Mouse (Mus musculus): ENCODE data around the gene Prrc2b. TPM values are rescaled to one million over a fixed set of nuclear protein-coding genes. Genes with fewer than 3 reads are reported as not detected.

The Prrc2b gene
- total and polyA plus RNA-seq, 3 experiments = 39.3 to 82.6 (median 78.3) TPM

GRCm38 (mm10) chr2:32207682-32208081, 56.8 kb downstream of the Prrc2b start:
- TF ChIP-seq EP300 (IDR thresholded peaks at IDR 0.05; ENCODE audit: insufficient read depth, low read depth, low read length) (no peak), POLR2A (IDR thresholded peaks at IDR 0.05; ENCODE audit: insufficient read depth, low read depth, low read length) (no peak), CTCF (IDR thresholded peaks at IDR 0.05) (no peak)
- no peaks in the 10 kb centered on the region for H3K79me2 ChIP-seq (replicated peaks; ENCODE audit: control insufficient read depth, insufficient read depth, low read length)
- no peak overlapping the region for H3K9ac ChIP-seq (ENCODE audit: low read depth, low read length)
- H3K4me1 ChIP-seq (ENCODE audit: control insufficient read depth, insufficient read depth, low read length) = no peaks in the 10 kb centered on the region
- no peak overlapping the region for H3K4me3 ChIP-seq
- no peak for DNase-seq
- intact Hi-C loops (cut with DNase I) = no loop called here
- WGBS = 82% methylated on average over 1 of the region's 1 CpGs
- no peaks in the 10 kb centered on the region for H3K36me3 ChIP-seq (ENCODE audit: control insufficient read depth, insufficient read depth, low read length)
- H3K27me3 ChIP-seq (ENCODE audit: control insufficient read depth, insufficient read depth, low read length) = no peaks in the 10 kb centered on the region
- no peak overlapping the region for H3K27ac ChIP-seq

- intact Hi-C loops (cut with DNase I) = no loop called here
- Histone ChIP-seq H3K9ac (ENCODE audit: low read depth, low read length) (no peak overlapping the region), H3K27ac (no peak overlapping the region), H3K27me3 (ENCODE audit: control insufficient read depth, insufficient read depth, low read length) (no peaks in the 10 kb centered on the region), H3K79me2 (replicated peaks; ENCODE audit: control insufficient read depth, insufficient read depth, low read length) (no peaks in the 10 kb centered on the region), H3K4me3 (no peak overlapping the region), H3K36me3 (ENCODE audit: control insufficient read depth, insufficient read depth, low read length) (no peaks in the 10 kb centered on the region), H3K4me1 (ENCODE audit: control insufficient read depth, insufficient read depth, low read length) (no peaks in the 10 kb centered on the region)
- no peak for DNase-seq
- 88% methylated on average over 8 of the region's 8 CpGs for WGBS
- TF ChIP-seq EP300 (IDR thresholded peaks at IDR 0.05; ENCODE audit: insufficient read depth, low read depth, low read length) = no peak
- TF ChIP-seq CTCF (IDR thresholded peaks at IDR 0.05) = no peak
- no peak for TF ChIP-seq POLR2A (IDR thresholded peaks at IDR 0.05; ENCODE audit: insufficient read depth, low read depth, low read length)
Measured at GRCm38 (mm10) chr2:32211689-32212088, 60.8 kb downstream of the Prrc2b start.

- WGBS = 47% methylated on average over 10 of the region's 10 CpGs
- H3K9ac ChIP-seq (ENCODE audit: low read depth, low read length) = no peak overlapping the region
- H3K4me1 ChIP-seq (ENCODE audit: control insufficient read depth, insufficient read depth, low read length) = no peaks in the 10 kb centered on the region
- H3K79me2 ChIP-seq (replicated peaks; ENCODE audit: control insufficient read depth, insufficient read depth, low read length) = no peaks in the 10 kb centered on the region
- H3K27me3 ChIP-seq (ENCODE audit: control insufficient read depth, insufficient read depth, low read length) = no peaks in the 10 kb centered on the region
- no peak overlapping the region for H3K27ac ChIP-seq
- intact Hi-C loops (cut with DNase I) = no loop called here
- no peaks in the 10 kb centered on the region for H3K36me3 ChIP-seq (ENCODE audit: control insufficient read depth, insufficient read depth, low read length)
- DNase-seq = peak in 1 of 2 experiments; percentile 47
- H3K4me3 ChIP-seq = no peak overlapping the region
- TF ChIP-seq EP300 (IDR thresholded peaks at IDR 0.05; ENCODE audit: insufficient read depth, low read depth, low read length) (no peak), CTCF (IDR thresholded peaks at IDR 0.05) (no peak), POLR2A (IDR thresholded peaks at IDR 0.05; ENCODE audit: insufficient read depth, low read depth, low read length) (no peak)
Measured at GRCm38 (mm10) chr2:32213000-32213399, 62.1 kb downstream of the Prrc2b start.

- no peaks in the 10 kb centered on the region for H3K79me2 ChIP-seq (replicated peaks; ENCODE audit: control insufficient read depth, insufficient read depth, low read length)
- H3K36me3 ChIP-seq (ENCODE audit: control insufficient read depth, insufficient read depth, low read length) = no peaks in the 10 kb centered on the region; the same call in 1 of the 2 replicates
- no peak for TF ChIP-seq POLR2A (IDR thresholded peaks at IDR 0.05; ENCODE audit: insufficient read depth, low read depth, low read length)
- no peak for TF ChIP-seq CTCF (IDR thresholded peaks at IDR 0.05)
- TF ChIP-seq EP300 (IDR thresholded peaks at IDR 0.05; ENCODE audit: insufficient read depth, low read depth, low read length) = no peak
- H3K4me1 ChIP-seq (ENCODE audit: control insufficient read depth, insufficient read depth, low read length) = peaks cover 2% of the 10 kb centered on the region; the same call in 1 of the 2 replicates
- H3K9ac ChIP-seq (ENCODE audit: low read depth, low read length) = no peak overlapping the region
- intact Hi-C loops (cut with DNase I) = no loop called here
- H3K4me3 ChIP-seq = no peak overlapping the region
- DNase-seq = no peak
- WGBS = 88% methylated on average over 10 of the region's 10 CpGs
- H3K27ac ChIP-seq = no peak overlapping the region
- no peaks in the 10 kb centered on the region for H3K27me3 ChIP-seq (ENCODE audit: control insufficient read depth, insufficient read depth, low read length)
Measured at GRCm38 (mm10) chr2:32215576-32215975, 64.7 kb downstream of the Prrc2b start.

GRCm38 (mm10) chr2:32216506-32216905, 65.6 kb downstream of the Prrc2b start:
- 87% methylated on average over 10 of the region's 10 CpGs for WGBS
- peaks cover 2% of the 10 kb centered on the region; the same call in 1 of the 2 replicates for H3K4me1 ChIP-seq (ENCODE audit: control insufficient read depth, insufficient read depth, low read length)
- no peak for TF ChIP-seq CTCF (IDR thresholded peaks at IDR 0.05)
- intact Hi-C loops (cut with DNase I) = no loop called here
- H3K36me3 ChIP-seq (ENCODE audit: control insufficient read depth, insufficient read depth, low read length) = no peaks in the 10 kb centered on the region; the same call in 1 of the 2 replicates
- H3K79me2 ChIP-seq (replicated peaks; ENCODE audit: control insufficient read depth, insufficient read depth, low read length) = no peaks in the 10 kb centered on the region
- DNase-seq = no peak
- H3K4me3 ChIP-seq = no peak overlapping the region
- no peak overlapping the region for H3K27ac ChIP-seq
- no peaks in the 10 kb centered on the region for H3K27me3 ChIP-seq (ENCODE audit: control insufficient read depth, insufficient read depth, low read length)
- no peak overlapping the region for H3K9ac ChIP-seq (ENCODE audit: low read depth, low read length)

GRCm38 (mm10) chr2:32217656-32218055, 66.8 kb downstream of the Prrc2b start:
- 87% methylated on average over 8 of the region's 8 CpGs for WGBS
- H3K4me3 ChIP-seq = no peak overlapping the region

More at GRCm38 (mm10) chr2:32217656-32218055, 66.8 kb downstream of the Prrc2b start:
- Histone ChIP-seq H3K4me1 (ENCODE audit: control insufficient read depth, insufficient read depth, low read length) (peaks cover 2% of the 10 kb centered on the region; the same call in 1 of the 2 replicates), H3K36me3 (ENCODE audit: control insufficient read depth, insufficient read depth, low read length) (no peaks in the 10 kb centered on the region; the same call in 1 of the 2 replicates), H3K27me3 (ENCODE audit: control insufficient read depth, insufficient read depth, low read length) (no peaks in the 10 kb centered on the region), H3K79me2 (replicated peaks; ENCODE audit: control insufficient read depth, insufficient read depth, low read length) (no peaks in the 10 kb centered on the region), H3K27ac (no peak overlapping the region), H3K9ac (ENCODE audit: low read depth, low read length) (no peak overlapping the region)
- no peak for TF ChIP-seq EP300 (IDR thresholded peaks at IDR 0.05; ENCODE audit: insufficient read depth, low read depth, low read length)
- no peak for TF ChIP-seq POLR2A (IDR thresholded peaks at IDR 0.05; ENCODE audit: insufficient read depth, low read depth, low read length)
- no peak for TF ChIP-seq CTCF (IDR thresholded peaks at IDR 0.05)
- intact Hi-C loops (cut with DNase I) = no loop called here
- DNase-seq = no peak
